Mouse (Mus musculus) embryonic fibroblast, embryonic 13.5 days (primary cell): ENCODE measurements at regions not wholly inside any gene's neighbourhood (a gene's known extent, or its start where the extent isn't known, plus 50 kb on each side); places are given as distances from the start of the nearest gene placed in this dataset.
A peak's percentile ranks its signal among the peaks of the same experiment; 100 is the strongest.

Source experiments
- H3K27ac ChIP-seq: 2 replicates; pipeline ENCODE4 v1.5.1; 2012; ENCODE audit warnings: low read length, control low read depth, inconsistent platforms; ENCODE audit not compliant: insufficient read depth
- H3K4me1 ChIP-seq: 2 replicates; pipeline ENCODE4 v1.6.1; 2011; ENCODE audit warnings: low read length; ENCODE audit not compliant: control insufficient read depth, insufficient read depth
- H3K4me3 ChIP-seq: 2 replicates; pipeline ENCODE4 v1.5.1; 2011; ENCODE audit warnings: mild to moderate bottlenecking, control low read depth, low read length; ENCODE audit not compliant: insufficient read depth
- CTCF ChIP-seq: IDR thresholded peaks from 2 replicates; pipeline ENCODE4 v1.5.1; 2011; ENCODE audit warnings: mild to moderate bottlenecking, control low read depth, low read length, moderate library complexity, borderline replicate concordance; ENCODE audit not compliant: insufficient read depth
- POLR2A ChIP-seq: IDR thresholded peaks from 2 replicates; pipeline ENCODE4 v1.6.1; 2011; ENCODE audit warnings: low read depth, mild to moderate bottlenecking, control low read depth, low read length, moderate library complexity

- Histone ChIP-seq H3K27ac (no peak overlapping the region), H3K4me3 (no peak overlapping the region), H3K4me1 (no peaks in the 10 kb centered on the region)
- TF ChIP-seq CTCF = peak; percentile 83
- TF ChIP-seq POLR2A = no peak
Measured at GRCm38 (mm10) chr16:95647854-95648253, 54.0 kb upstream of the Ets2 start.

GRCm38 (mm10) chr16:95642784-95643590, 56.6 kb upstream of the Erg start:
- no peak for TF ChIP-seq POLR2A
- no peak for TF ChIP-seq CTCF
- no peaks in the 10 kb centered on the region for H3K4me1 ChIP-seq
- no peak overlapping the region for H3K27ac ChIP-seq

GRCm38 (mm10) chr16:95640670-95641069, 54.3 kb upstream of the Erg start:
- no peak for TF ChIP-seq POLR2A
- TF ChIP-seq CTCF = no peak
- H3K4me1 ChIP-seq = no peaks in the 10 kb centered on the region; the same call in 1 of the 2 replicates
- no peak overlapping the region for H3K27ac ChIP-seq
- H3K4me3 ChIP-seq = no peak overlapping the region

More at GRCm38 (mm10) chr16:95642784-95643590, 56.6 kb upstream of the Erg start:
- H3K4me3 ChIP-seq = no peak overlapping the region

DNA sequence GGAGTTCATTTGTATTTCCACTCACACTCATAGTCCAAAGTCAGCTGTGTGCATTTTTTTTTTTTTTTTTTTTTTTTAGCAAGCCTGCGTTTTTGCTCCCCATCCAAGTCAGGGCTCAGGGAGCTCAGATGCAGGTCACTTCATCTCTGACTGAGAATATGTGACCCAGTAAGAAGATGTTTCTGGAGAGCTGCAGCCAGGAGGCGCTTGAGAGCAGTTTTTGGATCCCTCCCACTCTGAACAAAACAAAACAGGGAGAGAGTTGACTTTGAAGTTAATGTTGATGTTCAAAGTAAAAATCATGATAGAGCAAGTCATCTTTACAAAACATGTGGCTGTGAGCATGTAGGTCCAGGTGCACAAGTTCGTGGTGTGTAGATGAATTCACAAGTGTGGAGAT, 53.3 kb upstream of the Erg start:
- Histone ChIP-seq H3K27ac (no peak overlapping the region), H3K4me3 (no peak overlapping the region), H3K4me1 (no peaks in the 10 kb centered on the region; the same call in 1 of the 2 replicates)
- TF ChIP-seq POLR2A (no peak), CTCF (no peak)

- no peaks in the 10 kb centered on the region; the same call in 1 of the 2 replicates for H3K4me1 ChIP-seq
- TF ChIP-seq CTCF = no peak
- no peak for TF ChIP-seq POLR2A
- no peak overlapping the region for H3K27ac ChIP-seq
- no peak overlapping the region for H3K4me3 ChIP-seq
Measured at GRCm38 (mm10) chr16:95637850-95638249, 51.5 kb upstream of the Erg start.

GRCm38 (mm10) chr16:95636615-95637014, 50.2 kb upstream of the Erg start:
- no peaks in the 10 kb centered on the region; the same call in 1 of the 2 replicates for H3K4me1 ChIP-seq
- no peak overlapping the region for H3K4me3 ChIP-seq
- TF ChIP-seq POLR2A (no peak), CTCF (no peak)
- H3K27ac ChIP-seq = no peak overlapping the region
